Mouse (Mus musculus): Measurements from ENCODE around the gene Ripor2. TPM values are rescaled to one million over a fixed set of nuclear protein-coding genes. Genes with fewer than 3 reads are reported as not detected.

The Ripor2 gene
- polyA plus RNA-seq, 1 experiment from 2014 or later: 16.5 TPM

DNA sequence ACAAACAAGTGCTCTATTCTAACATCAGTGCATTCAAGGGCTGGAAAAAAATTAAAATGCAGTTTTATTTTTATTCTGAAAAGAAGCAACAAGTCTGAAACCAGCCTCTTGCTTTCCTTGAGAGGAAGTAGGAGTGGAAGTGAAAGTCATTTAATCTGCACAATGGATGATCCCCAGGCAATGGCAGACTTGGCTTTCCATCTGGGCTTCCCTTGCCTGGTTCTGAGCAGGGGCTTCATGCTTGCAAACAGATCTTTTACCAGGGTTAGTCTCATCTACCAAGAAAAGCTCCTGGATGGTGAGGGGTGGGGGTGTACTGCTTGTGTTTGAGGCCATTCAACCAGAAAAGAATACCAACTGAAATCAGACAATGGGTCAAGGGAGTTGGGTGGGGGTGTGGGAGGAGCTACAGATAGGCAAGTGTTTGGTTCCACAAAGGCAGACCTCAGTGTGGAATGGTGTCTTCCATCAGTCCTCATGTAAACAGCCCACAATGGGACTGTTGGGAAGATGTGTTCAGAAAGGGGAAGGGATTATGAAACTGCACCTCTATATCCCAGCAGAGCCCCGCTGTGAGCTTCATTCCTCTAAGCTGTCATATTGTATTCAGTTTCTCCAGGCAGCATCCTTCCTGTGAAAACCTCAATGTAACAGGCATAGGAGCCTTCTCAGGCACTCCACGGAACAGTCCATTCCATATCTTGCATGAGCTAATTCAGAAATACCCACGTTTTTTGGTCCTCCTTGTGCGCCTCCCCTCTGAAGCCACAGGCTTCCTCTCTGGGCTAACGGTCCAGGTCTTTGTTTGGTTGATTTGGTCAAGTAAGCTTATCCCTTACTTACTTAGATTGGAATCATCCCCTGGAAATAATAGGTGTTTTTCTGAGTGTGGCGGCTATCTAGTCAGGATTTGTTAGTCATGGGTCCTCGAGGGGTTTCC lies 59.8 kb downstream of the Ripor2 start:
- no peak for ATAC-seq (ENCODE audit: low FRiP score, low read depth)
- Histone ChIP-seq H3K4me2 (replicated peaks) (no peak overlapping the region; the same call in 1 of the 2 replicates), H3K27me3 (replicated peaks) (0 out of 2 replicates have a peak, but pooled peaks cover 3% of the 10 kb centered on the region), H3K27ac (no peak overlapping the region), H3K9me3 (no peaks in the 10 kb centered on the region), H3K36me3 (no peaks in the 10 kb centered on the region), H3K9ac (no peak overlapping the region), H3K4me1 (peaks cover 22% of the 10 kb centered on the region), H3K4me3 (no peak overlapping the region)
- WGBS: 69% methylated on average over 7 of the region's 7 CpGs

DNA sequence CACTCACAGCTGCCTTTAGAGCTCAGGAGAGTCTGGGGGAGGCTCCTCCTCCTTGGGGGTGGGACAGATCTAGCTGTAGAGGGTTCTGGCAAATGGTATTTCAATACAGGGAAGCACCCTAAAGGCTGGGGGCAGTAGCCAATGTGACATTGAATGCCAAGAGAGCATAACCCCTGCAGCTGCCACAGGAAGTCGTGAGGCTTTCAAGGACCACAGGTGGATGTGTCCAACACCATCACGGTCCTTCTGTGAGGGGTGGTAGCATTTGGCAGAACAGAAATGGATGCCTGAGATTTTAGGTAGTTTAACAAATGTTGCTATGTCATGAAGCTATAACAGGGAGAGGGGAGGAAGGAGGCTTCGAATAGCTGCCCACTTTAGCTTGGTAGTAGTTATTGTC lies 63.2 kb downstream of the Ripor2 start:
- 92% methylated on average over 3 of the region's 3 CpGs for WGBS
- H3K27me3 ChIP-seq (replicated peaks): 0 out of 2 replicates have a peak, but pooled peaks cover 2% of the 10 kb centered on the region
- H3K4me2 ChIP-seq (replicated peaks): no peak overlapping the region
- no peaks in the 10 kb centered on the region for H3K9me3 ChIP-seq
- no peak overlapping the region for H3K9ac ChIP-seq
- H3K27ac ChIP-seq: no peak overlapping the region
- peaks cover 8% of the 10 kb centered on the region for H3K4me1 ChIP-seq
- no peaks in the 10 kb centered on the region for H3K36me3 ChIP-seq
- no peak overlapping the region for H3K4me3 ChIP-seq
- ATAC-seq (ENCODE audit: low FRiP score, low read depth): no peak

DNA sequence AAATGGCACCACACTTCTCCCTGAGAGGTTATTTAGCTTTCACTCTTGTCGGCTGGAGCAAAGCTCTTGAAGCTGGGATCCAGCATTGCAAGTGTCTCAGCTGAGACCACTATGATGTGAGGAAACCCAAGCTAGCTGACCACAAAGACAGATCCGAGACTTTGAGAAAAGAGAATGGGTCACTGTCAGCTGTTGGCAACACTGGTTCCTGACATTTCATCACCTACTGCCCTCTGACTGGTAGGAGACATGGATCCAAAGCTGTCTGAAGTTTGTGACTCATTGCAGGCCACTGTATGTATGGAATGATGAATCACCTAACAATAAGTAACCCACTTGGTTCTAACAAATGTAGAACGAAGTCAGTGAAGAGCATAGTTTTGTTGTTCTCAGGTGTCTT lies 64.3 kb downstream of the Ripor2 start:
- WGBS: 85% methylated on average over 3 of the region's 3 CpGs
- ATAC-seq (ENCODE audit: low FRiP score, low read depth): no peak
- H3K36me3 ChIP-seq: no peaks in the 10 kb centered on the region
- H3K4me1 ChIP-seq: peaks cover 7% of the 10 kb centered on the region; the same call in 1 of the 2 replicates
- H3K4me2 ChIP-seq (replicated peaks): no peak overlapping the region
- H3K27me3 ChIP-seq (replicated peaks): no peaks in the 10 kb centered on the region
- H3K9me3 ChIP-seq: no peaks in the 10 kb centered on the region
- H3K4me3 ChIP-seq: no peak overlapping the region
- no peak overlapping the region for H3K27ac ChIP-seq
- H3K9ac ChIP-seq: no peak overlapping the region

DNA sequence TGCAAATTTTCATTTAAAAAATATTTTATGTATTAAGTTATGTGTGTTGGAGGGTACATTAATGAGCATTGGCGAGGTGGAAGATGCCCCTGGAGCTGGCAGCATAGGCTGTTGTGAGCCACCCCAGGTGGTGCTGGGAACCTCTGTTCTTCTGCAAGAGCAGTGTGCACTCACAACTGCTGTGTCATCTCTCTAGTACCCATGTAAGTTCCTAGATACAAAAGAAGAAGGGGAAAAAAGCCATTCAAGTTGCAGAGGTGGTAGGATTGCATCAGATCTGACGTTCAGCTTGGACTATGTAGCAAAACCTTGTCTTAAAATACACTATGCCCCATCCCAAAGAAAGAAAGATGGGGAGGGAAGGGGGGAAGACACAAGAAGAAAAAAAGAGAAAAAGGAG lies 65.5 kb downstream of the Ripor2 start:
- Histone ChIP-seq H3K27ac (no peak overlapping the region), H3K4me2 (replicated peaks) (no peak overlapping the region), H3K9me3 (no peaks in the 10 kb centered on the region), H3K27me3 (replicated peaks) (no peaks in the 10 kb centered on the region), H3K4me3 (no peak overlapping the region), H3K9ac (no peak overlapping the region), H3K36me3 (no peaks in the 10 kb centered on the region), H3K4me1 (no peaks in the 10 kb centered on the region)
- 85% methylated on average over 2 of the region's 2 CpGs for WGBS
- ATAC-seq (ENCODE audit: low FRiP score, low read depth): no peak

DNA sequence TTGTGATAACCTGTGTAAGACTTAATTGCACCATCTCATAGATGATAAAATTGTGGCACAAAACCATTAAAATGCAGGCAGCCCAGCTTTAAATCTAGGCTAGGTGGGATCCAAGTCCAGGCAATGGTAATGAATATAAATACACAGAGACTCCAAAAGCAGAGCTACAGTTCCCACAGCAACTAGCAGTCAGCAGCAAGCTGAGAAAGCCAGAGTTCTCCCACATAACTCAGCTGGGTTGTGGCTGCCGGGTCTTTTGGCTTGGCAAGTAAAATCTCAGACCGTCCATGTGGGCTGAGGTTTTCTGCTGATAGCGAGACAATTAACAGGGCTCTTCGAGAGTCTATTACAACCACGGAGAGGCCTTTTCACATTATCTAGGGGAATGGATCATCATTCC lies 66.0 kb downstream of the Ripor2 start:
- Histone ChIP-seq H3K27ac (no peak overlapping the region), H3K36me3 (no peaks in the 10 kb centered on the region), H3K4me1 (no peaks in the 10 kb centered on the region), H3K9ac (no peak overlapping the region), H3K9me3 (no peaks in the 10 kb centered on the region), H3K4me2 (replicated peaks) (no peak overlapping the region), H3K4me3 (no peak overlapping the region), H3K27me3 (replicated peaks) (no peaks in the 10 kb centered on the region)
- 67% methylated on average over 5 of the region's 5 CpGs for WGBS
- ATAC-seq (ENCODE audit: low FRiP score, low read depth): no peak

DNA sequence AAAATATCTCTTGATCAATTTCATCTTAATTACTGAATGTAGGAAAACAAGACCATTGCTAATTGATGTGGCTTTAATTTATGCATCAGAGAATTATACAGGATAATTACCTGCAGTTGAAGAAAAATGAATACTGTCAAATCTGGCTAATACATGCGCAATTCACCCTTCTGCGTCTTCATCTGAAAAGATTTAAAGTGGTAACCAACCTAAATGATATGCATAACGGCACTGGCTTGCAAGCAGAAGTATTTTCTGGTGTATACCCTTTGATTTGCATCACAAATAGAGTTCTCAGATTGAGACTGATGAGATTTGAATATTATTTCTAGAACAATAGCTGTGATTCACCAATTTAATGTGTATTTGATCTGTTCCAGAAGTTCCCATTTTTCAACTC lies 66.7 kb downstream of the Ripor2 start:
- 66% methylated on average over 3 of the region's 3 CpGs for WGBS
- Histone ChIP-seq H3K4me1 (no peaks in the 10 kb centered on the region), H3K4me3 (no peak overlapping the region), H3K27ac (no peak overlapping the region), H3K27me3 (replicated peaks) (no peaks in the 10 kb centered on the region), H3K4me2 (replicated peaks) (no peak overlapping the region), H3K36me3 (no peaks in the 10 kb centered on the region), H3K9me3 (no peaks in the 10 kb centered on the region), H3K9ac (no peak overlapping the region)
- no peak for ATAC-seq (ENCODE audit: low FRiP score, low read depth)

DNA sequence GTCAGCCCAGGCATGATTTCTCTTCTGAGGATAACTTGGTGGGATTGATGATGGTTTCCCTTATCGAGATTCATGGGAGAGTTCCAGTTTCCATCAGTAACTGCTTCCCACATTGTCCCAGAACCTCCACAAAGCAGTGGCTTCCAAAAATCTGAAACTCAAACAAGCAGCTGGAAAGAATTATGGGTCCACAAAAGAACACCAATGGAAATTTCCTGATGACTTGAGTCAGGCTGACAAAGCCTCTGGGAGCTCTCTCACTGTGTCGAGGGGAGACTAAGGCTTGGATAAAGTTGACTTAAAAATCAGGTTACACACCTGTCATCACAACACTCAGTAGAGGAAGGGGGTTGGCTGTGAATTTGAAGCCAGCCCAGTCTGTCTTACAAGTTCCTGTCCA lies 67.1 kb downstream of the Ripor2 start:
- no peaks in the 10 kb centered on the region for H3K36me3 ChIP-seq
- H3K27me3 ChIP-seq (replicated peaks): no peaks in the 10 kb centered on the region
- H3K4me3 ChIP-seq: no peak overlapping the region
- H3K9ac ChIP-seq: no peak overlapping the region
- H3K4me2 ChIP-seq (replicated peaks): no peak overlapping the region
- H3K27ac ChIP-seq: no peak overlapping the region
- no peaks in the 10 kb centered on the region for H3K9me3 ChIP-seq
- WGBS: 58% methylated on average over 2 of the region's 2 CpGs
- ATAC-seq (ENCODE audit: low FRiP score, low read depth): no peak
- H3K4me1 ChIP-seq: no peaks in the 10 kb centered on the region

DNA sequence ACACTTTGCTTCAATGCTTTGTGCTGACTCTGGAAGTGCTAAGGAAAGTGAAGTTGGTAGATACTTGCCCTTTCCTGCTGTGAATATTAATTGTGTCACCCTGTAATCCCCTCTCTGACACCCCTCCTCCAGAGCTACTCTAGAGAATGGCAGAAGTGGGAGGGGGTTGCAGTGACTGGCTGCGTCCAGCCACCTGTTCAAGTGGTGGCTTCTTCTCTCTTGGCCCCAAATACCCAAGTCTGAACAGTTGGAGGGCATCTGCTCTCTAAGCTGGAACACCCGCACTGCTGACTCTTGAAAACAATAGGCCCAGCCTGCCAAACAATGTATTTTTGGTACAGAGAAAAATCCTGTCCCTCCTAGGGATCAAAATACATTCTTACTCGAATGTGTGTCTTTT lies 69.0 kb downstream of the Ripor2 start:
- Histone ChIP-seq H3K27ac (no peak overlapping the region), H3K9ac (no peak overlapping the region), H3K4me2 (replicated peaks) (no peak overlapping the region), H3K27me3 (replicated peaks) (no peaks in the 10 kb centered on the region), H3K9me3 (no peaks in the 10 kb centered on the region), H3K4me3 (no peak overlapping the region), H3K4me1 (no peaks in the 10 kb centered on the region), H3K36me3 (no peaks in the 10 kb centered on the region)
- WGBS: 78% methylated on average over 3 of the region's 3 CpGs
- no peak for ATAC-seq (ENCODE audit: low FRiP score, low read depth)

DNA sequence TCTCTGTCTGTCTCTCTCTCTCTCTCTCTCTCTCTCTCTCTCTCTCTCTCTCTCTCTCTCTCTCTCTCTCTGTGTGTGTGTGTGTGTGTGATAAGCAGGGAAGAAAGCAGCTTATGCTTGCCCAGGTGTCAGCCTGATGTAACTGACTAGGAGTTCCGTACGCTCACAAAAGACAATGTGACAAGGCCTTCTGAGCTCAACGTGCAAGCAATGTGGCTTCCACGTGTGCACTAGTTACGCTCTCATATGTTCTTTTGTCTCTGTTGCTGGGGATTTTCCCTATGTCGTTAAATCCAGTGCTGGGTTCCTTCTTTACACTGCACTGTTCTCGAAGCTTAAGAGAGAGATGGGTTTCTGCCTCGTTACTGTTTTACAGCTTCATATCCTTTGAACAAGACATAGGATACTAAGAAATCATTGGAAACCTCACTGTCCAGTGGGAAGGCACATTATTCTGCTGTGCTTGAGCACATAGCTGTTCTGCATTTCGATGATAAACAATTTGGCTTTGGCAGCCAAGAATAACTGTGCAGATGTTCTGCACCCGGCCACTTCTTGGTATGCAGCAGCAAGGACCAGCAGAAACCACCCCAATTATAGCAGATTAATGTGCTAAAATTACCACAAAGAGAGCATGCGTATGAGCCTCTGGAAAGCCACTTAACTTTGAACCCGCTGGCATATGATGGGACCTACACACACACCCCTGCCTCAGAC lies 73.1 kb downstream of the Ripor2 start:
- Histone ChIP-seq H3K9me3 (no peaks in the 10 kb centered on the region), H3K4me1 (no peaks in the 10 kb centered on the region), H3K9ac (no peak overlapping the region), H3K4me3 (no peak overlapping the region), H3K36me3 (no peaks in the 10 kb centered on the region), H3K4me2 (replicated peaks) (no peak overlapping the region), H3K27me3 (replicated peaks) (no peaks in the 10 kb centered on the region), H3K27ac (no peak overlapping the region)
- WGBS: 66% methylated on average over 12 of the region's 12 CpGs
- no peak for ATAC-seq (ENCODE audit: low FRiP score, low read depth)

DNA sequence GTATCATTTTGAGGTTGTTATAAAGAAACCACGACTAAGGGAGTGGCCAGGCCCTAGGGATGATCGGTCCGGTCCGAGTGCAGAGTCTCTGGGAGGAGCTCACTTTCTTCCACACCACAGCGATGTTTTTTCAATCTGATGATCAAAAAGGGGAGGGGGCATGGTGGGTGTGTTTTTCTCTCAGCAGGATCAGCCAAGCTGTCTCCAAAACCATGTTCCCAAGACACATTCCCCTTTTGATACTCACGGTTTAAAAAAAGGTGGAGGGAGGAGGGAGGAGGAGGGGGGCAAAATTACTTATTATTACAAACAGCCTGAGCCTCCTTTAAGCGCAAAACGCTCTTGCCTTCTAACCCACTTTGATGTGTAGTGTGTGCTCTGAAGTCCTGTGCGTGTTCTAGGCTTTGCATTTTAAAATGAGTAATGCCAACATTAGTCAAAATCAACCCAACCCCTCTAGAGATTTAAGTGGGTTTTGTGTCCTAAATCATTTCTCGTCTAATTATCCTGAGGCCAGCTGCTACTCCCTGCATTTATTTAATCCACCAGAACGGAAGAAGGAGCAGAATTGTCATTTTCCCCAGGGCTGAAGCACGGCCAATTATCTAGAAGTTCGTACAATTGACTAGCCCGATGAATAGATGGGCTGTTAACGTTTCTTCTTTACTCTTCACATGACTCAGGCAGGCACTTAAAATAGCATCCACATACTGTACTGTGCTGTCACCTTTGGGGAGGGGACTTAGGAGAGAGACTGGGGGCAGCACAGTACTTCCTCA lies 74.9 kb downstream of the Ripor2 start:
- Histone ChIP-seq H3K36me3 (no peaks in the 10 kb centered on the region), H3K4me3 (no peak overlapping the region), H3K27ac (peak overlapping the region; percentile 37), H3K27me3 (replicated peaks) (no peaks in the 10 kb centered on the region), H3K4me2 (replicated peaks) (peak overlapping the region; percentile 25; the same call in 1 of the 2 replicates), H3K9ac (no peak overlapping the region), H3K9me3 (no peaks in the 10 kb centered on the region), H3K4me1 (no peaks in the 10 kb centered on the region)
- ATAC-seq (ENCODE audit: low FRiP score, low read depth): peak; percentile 82
- WGBS: 29% methylated on average over 15 of the region's 15 CpGs

DNA sequence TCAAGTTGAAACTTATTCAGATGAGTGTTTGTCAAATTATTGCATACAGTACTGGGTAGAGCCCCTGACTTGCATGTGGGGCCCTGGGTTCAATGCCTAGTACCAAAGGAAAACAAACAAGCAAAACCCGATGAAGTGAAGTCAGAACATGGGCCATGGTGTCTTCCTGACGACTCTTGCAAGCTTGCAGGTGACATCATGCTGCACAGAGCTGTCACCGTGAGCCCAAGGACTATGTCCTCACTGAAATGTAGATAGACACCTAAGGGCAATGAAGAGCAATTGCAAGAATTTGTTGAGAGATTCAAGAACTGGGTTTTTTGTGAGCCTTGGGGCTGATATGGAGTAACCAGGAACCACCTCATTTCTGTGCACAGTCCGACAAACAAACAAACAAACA lies 84.8 kb downstream of the Ripor2 start:
- no peaks in the 10 kb centered on the region for H3K9me3 ChIP-seq
- no peak overlapping the region for H3K4me3 ChIP-seq
- no peaks in the 10 kb centered on the region for H3K4me1 ChIP-seq
- ATAC-seq (ENCODE audit: low FRiP score, low read depth): no peak
- 85% methylated on average over 4 of the region's 4 CpGs for WGBS
- no peak overlapping the region for H3K4me2 ChIP-seq (replicated peaks)
- H3K27me3 ChIP-seq (replicated peaks): no peaks in the 10 kb centered on the region
- no peak overlapping the region for H3K9ac ChIP-seq
- no peaks in the 10 kb centered on the region for H3K36me3 ChIP-seq
- no peak overlapping the region for H3K27ac ChIP-seq

DNA sequence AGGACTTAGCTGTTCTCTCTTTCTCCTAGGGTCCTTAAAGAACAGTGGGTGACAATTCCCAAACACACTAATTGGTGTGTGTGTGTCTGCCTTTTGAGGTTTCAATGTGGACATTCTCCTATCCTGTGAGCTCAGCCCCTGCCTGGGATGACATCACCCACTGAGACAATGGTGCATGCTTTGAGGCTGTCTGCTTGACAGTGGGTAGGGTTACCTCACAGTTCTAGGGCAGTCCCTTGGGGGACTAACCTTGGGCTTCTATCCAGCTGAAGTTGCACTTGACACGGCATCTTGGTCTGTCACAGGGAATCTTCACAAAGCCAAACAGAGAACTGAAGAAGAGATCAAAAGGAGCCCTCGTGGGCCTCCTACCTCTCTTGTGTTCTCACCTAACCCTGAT lies 86.6 kb downstream of the Ripor2 start:
- Histone ChIP-seq H3K27me3 (replicated peaks) (no peaks in the 10 kb centered on the region), H3K36me3 (no peaks in the 10 kb centered on the region), H3K4me1 (no peaks in the 10 kb centered on the region), H3K9ac (no peak overlapping the region), H3K4me2 (replicated peaks) (no peak overlapping the region), H3K27ac (no peak overlapping the region), H3K9me3 (no peaks in the 10 kb centered on the region), H3K4me3 (no peak overlapping the region)
- no peak for ATAC-seq (ENCODE audit: low FRiP score, low read depth)
- 41% methylated on average over 2 of the region's 2 CpGs for WGBS
